Comparison of ENCODE assay signal across 18 mouse cellular contexts in genomic region chr11:107283632-107284031, GRCm38 (mm10).
A peak's percentile ranks its signal among the peaks of the same experiment; 100 is the strongest.
DNase-seq lines count a peak whose midpoint lies in the region; ATAC-seq and TF ChIP-seq lines count a peak whose summit lies in the region.
"Had no signal": no experiment of that assay in that cellular context is flagged by ENCODE, and none has a peak within 500 bp of the region (broad histone marks: within the 10 kb centered on the region; RNA-seq: fewer than 3 reads in every experiment).

No protein-coding gene starts in this region.

- WGBS in hindbrain, embryonic 14.5 days, result 90% methylated on average over 3 of the region's 3 CpGs

- H3K9ac ChIP-seq in hindbrain, embryonic 14.5 days, result no peak overlapping the region
- H3K9ac ChIP-seq: embryonic facial prominence, embryonic 13.5 days; forebrain, embryonic 13.5 days; heart, embryonic 15.5 days; hindbrain, embryonic 13.5 days; intestine, embryonic 15.5 days had no signal

- no peaks in the 10 kb centered on the region for H3K27me3 ChIP-seq in hindbrain, embryonic 14.5 days (ENCODE audit: control insufficient read depth, insufficient read depth, low read length)
- H3K27me3 ChIP-seq: embryonic facial prominence, embryonic 13.5 days; forebrain, embryonic 13.5 days; heart, embryonic 15.5 days; hindbrain, embryonic 13.5 days; intestine, embryonic 15.5 days had no signal

- TF ChIP-seq CTCF in brain, embryonic 14.5 days (IDR thresholded peaks at IDR 0.05; ENCODE audit: borderline replicate concordance, extremely low read depth, insufficient read depth, insufficient read length), result no peak

- no peak overlapping the region for H3K4me2 ChIP-seq in hindbrain, embryonic 14.5 days (replicated peaks)
- H3K4me2 ChIP-seq: embryonic facial prominence, embryonic 13.5 days; forebrain, embryonic 13.5 days; heart, embryonic 11.5 days; heart, embryonic 15.5 days; hindbrain, embryonic 13.5 days; intestine, embryonic 15.5 days had no signal

- ATAC-seq in granulocyte monocyte progenitor cell, adult 5-6 weeks (replicated peaks; ENCODE audit: poor library complexity, severe bottlenecking), result no peak
- no peak for ATAC-seq in hindbrain, embryonic 14.5 days (ENCODE audit: low FRiP score)
- ATAC-seq: forebrain, embryonic 13.5 days; intestine, embryonic 15.5 days had no signal

- intact Hi-C loops in left cerebral cortex, postnatal 14 days (cut with DNase I), result no loop called here

- H3K36me3 ChIP-seq in hindbrain, embryonic 14.5 days (replicated peaks; ENCODE audit: control insufficient read depth, insufficient read depth), result no peaks in the 10 kb centered on the region
- H3K36me3 ChIP-seq: heart, embryonic 15.5 days; hindbrain, embryonic 13.5 days; intestine, embryonic 15.5 days had no signal

- peaks cover 3% of the 10 kb centered on the region; the same call in 1 of the 2 replicates for H3K4me1 ChIP-seq in hindbrain, embryonic 14.5 days (replicated peaks; ENCODE audit: control insufficient read depth, insufficient read depth, low read length)
- H3K4me1 ChIP-seq: intestine, embryonic 15.5 days had no signal

- no peaks in the 10 kb centered on the region for H3K9me3 ChIP-seq in hindbrain, embryonic 14.5 days (ENCODE audit: control insufficient read depth, low read length)
- H3K9me3 ChIP-seq: embryonic facial prominence, embryonic 13.5 days; forebrain, embryonic 13.5 days; heart, embryonic 15.5 days; hindbrain, embryonic 13.5 days; intestine, embryonic 15.5 days had no signal

- no peak overlapping the region for H3K27ac ChIP-seq in hindbrain, embryonic 14.5 days
- H3K27ac ChIP-seq: embryonic facial prominence, embryonic 13.5 days; forebrain, embryonic 13.5 days; heart, adult 2 months; heart, embryonic 15.5 days; hindbrain, embryonic 13.5 days; intestine, embryonic 15.5 days had no signal

- peak; percentile 87 for DNase-seq in brain, adult 2 months (ENCODE audit: low read depth, low spot score)
- DNase-seq in brain, embryonic 14.5 days (ENCODE audit: low read depth), result peak; percentile 45
- peak; percentile 79 for DNase-seq in cerebellum, adult 9-10 months
- DNase-seq in cerebellum, postnatal 25 days, result peak; percentile 57 to 77
- DNase-seq in left cerebral cortex, postnatal 14 days (ENCODE audit: low spot score in 2 of 2), result no peak
- no peak for DNase-seq in hindbrain, embryonic 14.5 days (ENCODE audit: low spot score)
- DNase-seq: adrenal gland, adult 2 months; adrenal gland, postnatal 25 days; heart, adult 2 months; heart, postnatal 14 days; kidney, adult 2 months had no signal

- no peak overlapping the region for H3K4me3 ChIP-seq in hindbrain, embryonic 14.5 days (replicated peaks; ENCODE audit: low read length)
- H3K4me3 ChIP-seq: embryonic facial prominence, embryonic 13.5 days; forebrain, embryonic 13.5 days; heart, adult 2 months; heart, embryonic 15.5 days; hindbrain, embryonic 13.5 days; intestine, embryonic 15.5 days had no signal

- no peak for TF ChIP-seq POLR2A in brain, embryonic 14.5 days (IDR thresholded peaks at IDR 0.05; ENCODE audit: borderline replicate concordance, extremely low read depth, insufficient read depth, insufficient read length, poor library complexity, severe bottlenecking)

Comparison
In these comparisons a context has a peak if more than half of its experiments do, and no peak if none do; other contexts are left out.
1. DNase-seq: peak in brain, adult 2 months (single experiment), brain, embryonic 14.5 days (single experiment), cerebellum, adult 9-10 months (single experiment) and cerebellum, postnatal 25 days (2 of 2); none in left cerebral cortex, postnatal 14 days (0 of 2) and hindbrain, embryonic 14.5 days (single experiment).